Mouse (Mus musculus) inflammation-experienced regulatory T-cells, adult 16 weeks (primary cell): ENCODE measurements around the gene Kcnh5. TPM values are rescaled to one million over a fixed set of nuclear protein-coding genes. Genes with fewer than 3 reads are reported as not detected.

Experiments
- polyA plus RNA-seq: library from polyadenylated mRNA; unstranded; fragments of 100-300 nt; shearing (Covaris generic); gene quantifications from one replicate; pipeline ENCODE4 v1.2.1, GENCODE M21; 2017

Kcnh5 gene
- not detected for polyA plus RNA-seq

GRCm38 (mm10) chr12:75176691-75177645, at the start of gene Kcnh5:
Kcnh5 (minus strand) TSS chr12:75177332.

Other genes with a start within 250 kb of the Kcnh5 start
- gene Rhoj, start 131.0 kb upstream of the Kcnh5 start, polyA plus RNA-seq, result 0.80 TPM
- gene Gphb5, start 239.4 kb upstream of the Kcnh5 start, polyA plus RNA-seq, result not detected